Mouse (Mus musculus) liver, postnatal 0 days (tissue): ENCODE results near the gene Mrs2.

Experiments
- CTCF ChIP-seq: sonication (generic); IDR thresholded peaks from 2 replicates; pipeline ENCODE4 v1.5.1; 2016; ENCODE audit warnings: antibody characterized with exemption, low read depth
- EP300 ChIP-seq: IDR thresholded peaks from 2 replicates; pipeline ENCODE4 v1.6.1; 2016; ENCODE audit warnings: antibody characterized with exemption, low read depth, mild to moderate bottlenecking

DNA sequence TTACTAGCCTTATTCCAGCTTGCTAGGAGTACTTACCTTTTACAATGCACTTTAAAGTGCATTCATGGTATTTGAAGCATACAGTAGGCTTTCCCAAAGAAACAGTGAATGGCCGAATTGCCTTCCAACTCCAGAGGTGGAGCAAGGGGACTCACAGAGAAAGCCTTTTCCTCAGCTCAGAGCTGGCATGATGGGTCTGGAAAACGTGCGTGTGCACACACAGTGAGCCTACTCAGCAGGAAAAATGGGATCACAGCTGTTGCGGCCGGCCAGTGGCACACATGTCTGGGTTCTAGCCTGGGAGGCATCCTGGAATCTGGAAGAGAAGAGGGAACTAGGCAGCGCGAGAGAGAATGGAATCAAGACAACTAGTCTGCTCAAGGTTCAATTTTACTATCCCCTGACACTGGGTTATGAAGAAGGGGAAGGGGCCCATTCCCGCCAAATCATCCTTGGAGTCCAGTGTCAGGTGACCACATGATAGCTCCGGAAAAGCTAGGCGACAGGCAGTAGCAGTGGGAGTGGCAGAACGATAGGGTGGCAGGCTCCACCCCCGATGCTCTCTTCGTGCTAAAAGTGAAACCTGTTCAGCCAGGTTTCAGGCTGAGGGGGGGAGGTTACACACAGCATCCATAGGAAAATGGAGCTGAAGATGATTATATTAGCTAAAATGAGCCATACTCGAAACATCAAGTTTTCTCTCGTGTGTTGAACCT lies 54.9 kb downstream of the Mrs2 start:
- no peak for TF ChIP-seq EP300
- TF ChIP-seq CTCF, result no peak
